In the genomic region with DNA sequence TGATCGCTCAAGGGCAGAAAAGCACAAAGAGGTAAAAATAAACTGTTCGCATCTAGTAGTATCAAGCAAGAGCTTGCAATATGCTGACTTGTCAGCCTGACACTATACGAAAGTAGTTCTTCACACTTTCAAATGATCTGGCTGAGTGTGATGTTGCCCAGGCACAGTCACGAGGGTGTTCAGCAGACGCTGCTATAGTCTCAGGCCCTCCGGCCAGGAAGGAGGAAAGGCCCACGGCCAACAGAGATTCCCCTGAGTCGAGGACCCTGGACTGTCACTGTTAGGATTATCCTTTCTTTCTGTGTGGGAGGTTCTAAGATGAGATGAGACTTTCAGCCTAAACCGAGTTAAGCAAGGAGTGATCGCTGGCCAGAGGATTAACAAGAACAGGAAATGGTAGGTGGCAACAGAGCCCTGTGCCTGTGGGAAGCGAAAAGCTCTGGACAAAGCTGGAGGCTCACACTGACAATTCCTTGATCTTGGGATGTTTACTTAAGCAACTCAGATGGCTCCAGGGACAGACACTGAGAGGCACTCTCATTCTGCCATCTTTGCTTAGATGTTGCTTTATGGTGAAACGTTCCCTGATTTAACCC, we compare ENCODE assay signal across 15 mouse cellular contexts.
A peak's percentile ranks its signal among the peaks of the same experiment; 100 is the strongest.
DNase-seq lines count a peak whose midpoint lies in the region; ATAC-seq and TF ChIP-seq lines count a peak whose summit lies in the region.
"Had no signal": no experiment of that assay in that cellular context is flagged by ENCODE, and none has a peak within 500 bp of the region (broad histone marks: within the 10 kb centered on the region; RNA-seq: fewer than 3 reads in every experiment).

No protein-coding gene starts in this region.

- H3K4me3 ChIP-seq in forebrain, postnatal 0 days (ENCODE audit: low read depth, low read length) = no peak overlapping the region
- no peak overlapping the region for H3K4me3 ChIP-seq in forebrain, embryonic 14.5 days (ENCODE audit: low read depth, low read length)
- H3K4me3 ChIP-seq: limb, embryonic 10.5 days; liver, embryonic 12.5 days had no signal

- H3K27ac ChIP-seq in forebrain, postnatal 0 days (ENCODE audit: low read depth, low read length) = peak overlapping the region; percentile 21
- H3K27ac ChIP-seq in forebrain, embryonic 14.5 days (ENCODE audit: low read depth, low read length) = no peak overlapping the region
- H3K27ac ChIP-seq: limb, embryonic 10.5 days; liver, embryonic 12.5 days had no signal

- no peaks in the 10 kb centered on the region for H3K36me3 ChIP-seq in forebrain, postnatal 0 days (ENCODE audit: insufficient read depth)
- no peaks in the 10 kb centered on the region for H3K36me3 ChIP-seq in forebrain, embryonic 14.5 days (ENCODE audit: control insufficient read depth, insufficient read depth, low read length)
- H3K36me3 ChIP-seq: limb, embryonic 10.5 days; liver, embryonic 12.5 days had no signal

- H3K4me1 ChIP-seq in forebrain, postnatal 0 days (ENCODE audit: insufficient read depth) = no peaks in the 10 kb centered on the region
- H3K4me1 ChIP-seq in forebrain, embryonic 14.5 days (ENCODE audit: control insufficient read depth, insufficient read depth, low read length) = no peaks in the 10 kb centered on the region
- H3K4me1 ChIP-seq: liver, embryonic 12.5 days had no signal

- H3K4me2 ChIP-seq in forebrain, postnatal 0 days (ENCODE audit: low read depth) = no peak overlapping the region
- no peak overlapping the region for H3K4me2 ChIP-seq in forebrain, embryonic 14.5 days (ENCODE audit: low read length)
- H3K4me2 ChIP-seq: liver, embryonic 12.5 days had no signal

- no peak overlapping the region for H3K9ac ChIP-seq in forebrain, postnatal 0 days
- H3K9ac ChIP-seq in forebrain, embryonic 14.5 days (ENCODE audit: low read length) = no peak overlapping the region
- H3K9ac ChIP-seq: liver, embryonic 12.5 days had no signal

- H3K27me3 ChIP-seq in forebrain, postnatal 0 days (ENCODE audit: insufficient read depth, low read length) = no peaks in the 10 kb centered on the region
- no peaks in the 10 kb centered on the region for H3K27me3 ChIP-seq in forebrain, embryonic 14.5 days (replicated peaks; ENCODE audit: control insufficient read depth, insufficient read depth, low read length)
- H3K27me3 ChIP-seq: liver, embryonic 12.5 days had no signal

- peak; percentile 79 for ATAC-seq in forebrain, postnatal 0 days
- ATAC-seq in forebrain, embryonic 14.5 days = no peak
- ATAC-seq: liver, embryonic 12.5 days; lung, postnatal 0 days; midbrain, embryonic 16.5 days had no signal

- peak; percentile 17 for DNase-seq in forebrain, postnatal 0 days
- DNase-seq in forebrain, embryonic 14.5 days (ENCODE audit: low spot score) = no peak
- peak; percentile 29 for DNase-seq in left cerebral cortex, adult 11 months (ENCODE audit: low spot score)
- DNase-seq in left cerebral cortex, postnatal 10 days (ENCODE audit: extremely low spot score in 1 of 2, low spot score in 2 of 2) = no peak
- peak; percentile 31 to 63 for DNase-seq in frontal cortex, adult 2 months (ENCODE audit: extremely low spot score in 1 of 2, low spot score in 1 of 2)
- DNase-seq in right cerebral cortex, postnatal 36 days (ENCODE audit: low spot score in 2 of 2) = peak; percentile 29 to 54
- DNase-seq in MN1 (ENCODE audit: low spot score) = no peak
- DNase-seq: B cell, adult 2 months; cerebellum, adult 11-12 months; spleen, adult 18-20 months; thymus, postnatal 36 days had no signal

- intact Hi-C loops in left cerebral cortex, postnatal 10 days (cut with DNase I) = loop anchor here (10.0 kb wide), 1 partner anchor 137 kb away; the partner anchor contains the start of gene Cttnbp2

- no peak for TF ChIP-seq CTCF in forebrain, postnatal 0 days (IDR thresholded peaks at IDR 0.05; ENCODE audit: low read depth)

- WGBS in forebrain, postnatal 0 days = 56% methylated on average over 12 of the region's 12 CpGs
- 73% methylated on average over 12 of the region's 12 CpGs for WGBS in forebrain, embryonic 14.5 days

- no peaks in the 10 kb centered on the region for H3K9me3 ChIP-seq in forebrain, postnatal 0 days (ENCODE audit: low read length)
- no peaks in the 10 kb centered on the region for H3K9me3 ChIP-seq in forebrain, embryonic 14.5 days (replicated peaks; ENCODE audit: control insufficient read depth, low read length)
- H3K9me3 ChIP-seq: limb, embryonic 10.5 days; liver, embryonic 12.5 days had no signal

Comparison
In these comparisons a context has a peak if more than half of its experiments do, and no peak if none do; other contexts are left out.
1. DNase-seq: peak in forebrain, postnatal 0 days (single experiment), left cerebral cortex, adult 11 months (single experiment), frontal cortex, adult 2 months (2 of 2) and right cerebral cortex, postnatal 36 days (2 of 2); none in forebrain, embryonic 14.5 days (single experiment), left cerebral cortex, postnatal 10 days (0 of 2) and MN1 (single experiment).